Mouse (Mus musculus): Measurements from ENCODE around the gene Mrps6. TPM values are rescaled to one million over a fixed set of nuclear protein-coding genes. Genes with fewer than 3 reads are reported as not detected.

The Mrps6 gene
- polyA plus RNA-seq, 1 experiment from 2014 or later = 149 TPM

- Histone ChIP-seq H3K27ac (replicated peaks in 1 of 2; ENCODE audit: control insufficient read depth in 1 of 2, insufficient read depth in 1 of 2, low read depth in 2 of 2, low read length in 2 of 2) (no peak overlapping the region), H3K36me3 (ENCODE audit: control insufficient read depth, insufficient read depth, low read length) (peaks cover 15% of the 10 kb centered on the region), H3K4me2 (ENCODE audit: low read length) (no peak overlapping the region), H3K27me3 (ENCODE audit: control insufficient read depth, insufficient read depth, low read length) (no peaks in the 10 kb centered on the region), H3K9me3 (ENCODE audit: control insufficient read depth, low read length) (no peaks in the 10 kb centered on the region), H3K9ac (ENCODE audit: low read length) (no peak overlapping the region), H3K4me1 (ENCODE audit: control insufficient read depth in 2 of 2, insufficient read depth in 2 of 2, low read length in 2 of 2) (peaks cover 13 to 14% of the 10 kb centered on the region in 2 experiments; a peak in 3 of 4 replicates), H3K4me3 (ENCODE audit: control insufficient read depth in 1 of 2, insufficient read depth in 1 of 2, low read depth in 1 of 2, low read length in 2 of 2) (no peak overlapping the region)
- 89% methylated on average over 5 of the region's 5 CpGs for WGBS
- ATAC-seq (ENCODE audit: insufficient number of reproducible peaks, insufficient read depth, low FRiP score, low read depth) = no peak
Measured at GRCm38 (mm10) chr16:92107346-92107745, 49.3 kb downstream of the Mrps6 start.

DNA sequence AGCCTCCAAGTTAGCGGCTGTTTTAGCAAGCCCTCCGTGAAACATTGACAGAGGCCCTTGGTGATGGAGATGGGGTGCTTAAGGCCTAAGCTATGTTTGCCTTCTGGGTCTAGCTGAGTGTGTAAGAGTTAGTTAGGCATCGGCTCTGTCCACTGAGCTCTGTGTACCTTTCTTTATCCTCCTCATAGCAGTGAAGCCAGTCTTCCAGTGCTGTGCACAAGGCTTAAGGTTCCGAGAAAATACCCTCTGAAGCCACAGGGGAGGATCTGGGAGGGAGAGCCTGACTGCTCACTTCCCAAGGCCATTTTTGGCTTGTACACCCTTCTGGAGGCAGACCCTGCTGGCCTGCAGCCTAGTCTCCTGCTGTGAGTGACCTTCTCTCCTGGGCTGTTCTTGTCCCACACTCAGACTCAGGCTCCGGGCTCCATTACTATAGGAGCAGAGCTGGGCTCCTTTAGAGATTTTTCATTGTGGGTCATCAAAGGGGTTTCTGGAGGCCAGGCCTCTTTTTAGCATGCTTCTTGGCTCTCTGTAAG, 56.7 kb downstream of the Mrps6 start:
- Histone ChIP-seq H3K9ac (ENCODE audit: low read length) (no peak overlapping the region), H3K36me3 (ENCODE audit: control insufficient read depth, insufficient read depth, low read length) (peaks cover 24% of the 10 kb centered on the region), H3K4me1 (ENCODE audit: control insufficient read depth in 2 of 2, insufficient read depth in 2 of 2, low read length in 2 of 2) (peaks cover 12 to 24% of the 10 kb centered on the region in 2 experiments), H3K4me3 (ENCODE audit: control insufficient read depth in 1 of 2, insufficient read depth in 1 of 2, low read depth in 1 of 2, low read length in 2 of 2) (no peak overlapping the region), H3K4me2 (ENCODE audit: low read length) (no peak overlapping the region), H3K9me3 (ENCODE audit: control insufficient read depth, low read length) (no peaks in the 10 kb centered on the region), H3K27me3 (ENCODE audit: control insufficient read depth, insufficient read depth, low read length) (no peaks in the 10 kb centered on the region), H3K27ac (replicated peaks in 1 of 2; ENCODE audit: control insufficient read depth in 1 of 2, insufficient read depth in 1 of 2, low read depth in 2 of 2, low read length in 2 of 2) (peak overlapping the region in 1 of 2 experiments; percentile 22; a peak in 2 of 4 replicates)
- peak; percentile 48; the same call in 1 of the 2 replicates for ATAC-seq (ENCODE audit: insufficient number of reproducible peaks, insufficient read depth, low FRiP score, low read depth)
- WGBS = 68% methylated on average over 5 of the region's 5 CpGs

DNA sequence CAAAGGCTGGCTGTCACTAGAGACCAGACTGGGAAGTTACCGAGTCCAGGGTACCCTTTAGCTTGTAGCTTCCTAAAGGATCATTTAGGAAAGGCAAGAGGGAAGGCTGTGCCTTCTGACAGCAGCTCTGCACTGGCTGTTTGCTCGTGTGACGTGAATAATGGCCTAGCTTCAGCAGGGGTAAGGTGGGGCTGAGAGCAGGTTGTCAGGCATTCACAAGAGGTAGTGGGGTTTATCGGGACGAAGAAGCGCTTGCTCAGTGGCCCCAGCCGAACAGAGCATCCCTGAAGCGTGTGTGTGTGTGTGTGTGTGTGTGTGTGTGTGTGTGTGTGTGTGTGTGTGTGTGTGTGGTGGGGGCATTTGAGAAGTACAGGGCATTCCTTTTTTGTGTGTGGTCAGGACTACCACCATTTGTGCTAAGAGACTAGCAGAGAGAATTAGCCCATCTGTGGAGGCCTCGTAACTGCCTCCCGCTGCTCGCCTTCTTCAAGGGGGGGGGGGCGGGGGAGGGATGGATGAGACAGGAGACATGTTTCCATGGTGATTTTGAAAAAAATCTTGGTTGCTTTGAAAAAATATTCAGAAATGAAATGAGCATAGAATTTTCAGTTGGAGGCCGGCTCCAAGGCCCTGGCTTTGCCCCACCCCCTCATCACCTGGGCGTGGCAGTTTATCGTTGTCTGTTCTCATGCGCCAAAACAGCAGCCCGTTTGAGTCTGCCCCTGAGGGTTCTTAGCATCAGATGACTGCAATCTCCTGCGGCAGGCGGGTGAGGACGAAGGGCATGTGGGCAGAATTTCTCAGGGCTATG, 57.7 kb downstream of the Mrps6 start:
- WGBS = 48% methylated on average over 19 of the region's 20 CpGs
- H3K27me3 ChIP-seq (ENCODE audit: control insufficient read depth, insufficient read depth, low read length) = no peaks in the 10 kb centered on the region
- peaks cover 12 to 24% of the 10 kb centered on the region in 2 experiments for H3K4me1 ChIP-seq (ENCODE audit: control insufficient read depth in 2 of 2, insufficient read depth in 2 of 2, low read length in 2 of 2)
- H3K4me3 ChIP-seq (ENCODE audit: control insufficient read depth in 1 of 2, insufficient read depth in 1 of 2, low read depth in 1 of 2, low read length in 2 of 2) = no peak overlapping the region
- H3K36me3 ChIP-seq (ENCODE audit: control insufficient read depth, insufficient read depth, low read length) = peaks cover 24% of the 10 kb centered on the region
- H3K4me2 ChIP-seq (ENCODE audit: low read length) = peak overlapping the region; percentile 34
- no peak for ATAC-seq (ENCODE audit: insufficient number of reproducible peaks, insufficient read depth, low FRiP score, low read depth)
- H3K9ac ChIP-seq (ENCODE audit: low read length) = peak overlapping the region; percentile 23; the same call in 1 of the 2 replicates
- no peak overlapping the region for H3K27ac ChIP-seq (replicated peaks in 1 of 2; ENCODE audit: control insufficient read depth in 1 of 2, insufficient read depth in 1 of 2, low read depth in 2 of 2, low read length in 2 of 2)
- H3K9me3 ChIP-seq (ENCODE audit: control insufficient read depth, low read length) = no peaks in the 10 kb centered on the region

- ATAC-seq (ENCODE audit: insufficient number of reproducible peaks, insufficient read depth, low FRiP score, low read depth) = no peak
- Histone ChIP-seq H3K27ac (replicated peaks in 1 of 2; ENCODE audit: control insufficient read depth in 1 of 2, insufficient read depth in 1 of 2, low read depth in 2 of 2, low read length in 2 of 2) (no peak overlapping the region), H3K36me3 (ENCODE audit: control insufficient read depth, insufficient read depth, low read length) (0 out of 2 replicates have a peak, but pooled peaks cover 11% of the 10 kb centered on the region), H3K9me3 (ENCODE audit: control insufficient read depth, low read length) (no peaks in the 10 kb centered on the region), H3K4me3 (ENCODE audit: control insufficient read depth in 1 of 2, insufficient read depth in 1 of 2, low read depth in 1 of 2, low read length in 2 of 2) (no peak overlapping the region), H3K4me1 (ENCODE audit: control insufficient read depth in 2 of 2, insufficient read depth in 2 of 2, low read length in 2 of 2) (peaks cover 12 to 24% of the 10 kb centered on the region in 2 experiments), H3K9ac (ENCODE audit: low read length) (no peak overlapping the region), H3K4me2 (ENCODE audit: low read length) (no peak overlapping the region), H3K27me3 (ENCODE audit: control insufficient read depth, insufficient read depth, low read length) (no peaks in the 10 kb centered on the region)
- 65% methylated on average over 9 of the region's 9 CpGs for WGBS
Measured at GRCm38 (mm10) chr16:92117337-92118209, 59.5 kb downstream of the Mrps6 start.

DNA sequence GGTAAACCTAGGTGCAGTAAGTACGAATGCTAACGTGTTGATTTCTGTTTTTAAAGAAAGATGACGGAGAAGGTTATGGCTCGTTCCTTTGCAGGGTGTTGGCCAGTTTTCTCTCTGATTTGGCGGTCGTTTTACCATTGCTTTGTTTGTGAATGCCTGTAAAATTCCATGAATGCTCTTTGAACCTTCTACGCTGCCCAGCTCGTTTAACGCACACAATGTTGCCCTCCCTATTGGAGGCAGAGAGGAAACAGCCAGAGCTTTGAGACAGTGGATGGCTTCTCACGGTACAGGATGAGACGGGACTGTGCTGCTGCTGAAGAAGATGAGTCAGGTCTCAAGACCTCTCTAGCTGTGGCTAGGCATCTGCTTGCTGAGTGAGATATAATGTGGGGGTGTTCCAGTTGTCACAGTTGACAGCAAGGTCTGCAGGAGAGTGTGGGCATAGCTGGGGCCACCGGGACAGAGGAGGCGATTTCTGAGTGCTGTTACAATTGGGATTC, 61.0 kb downstream of the Mrps6 start:
- Histone ChIP-seq H3K27me3 (ENCODE audit: control insufficient read depth, insufficient read depth, low read length) (no peaks in the 10 kb centered on the region), H3K4me3 (ENCODE audit: control insufficient read depth in 1 of 2, insufficient read depth in 1 of 2, low read depth in 1 of 2, low read length in 2 of 2) (no peak overlapping the region), H3K4me1 (ENCODE audit: control insufficient read depth in 2 of 2, insufficient read depth in 2 of 2, low read length in 2 of 2) (peaks cover 12 to 24% of the 10 kb centered on the region in 2 experiments), H3K4me2 (ENCODE audit: low read length) (no peak overlapping the region), H3K27ac (replicated peaks in 1 of 2; ENCODE audit: control insufficient read depth in 1 of 2, insufficient read depth in 1 of 2, low read depth in 2 of 2, low read length in 2 of 2) (no peak overlapping the region), H3K36me3 (ENCODE audit: control insufficient read depth, insufficient read depth, low read length) (no peaks in the 10 kb centered on the region), H3K9me3 (ENCODE audit: control insufficient read depth, low read length) (no peaks in the 10 kb centered on the region), H3K9ac (ENCODE audit: low read length) (no peak overlapping the region)
- WGBS = 56% methylated on average over 13 of the region's 13 CpGs
- ATAC-seq (ENCODE audit: insufficient number of reproducible peaks, insufficient read depth, low FRiP score, low read depth) = no peak

DNA sequence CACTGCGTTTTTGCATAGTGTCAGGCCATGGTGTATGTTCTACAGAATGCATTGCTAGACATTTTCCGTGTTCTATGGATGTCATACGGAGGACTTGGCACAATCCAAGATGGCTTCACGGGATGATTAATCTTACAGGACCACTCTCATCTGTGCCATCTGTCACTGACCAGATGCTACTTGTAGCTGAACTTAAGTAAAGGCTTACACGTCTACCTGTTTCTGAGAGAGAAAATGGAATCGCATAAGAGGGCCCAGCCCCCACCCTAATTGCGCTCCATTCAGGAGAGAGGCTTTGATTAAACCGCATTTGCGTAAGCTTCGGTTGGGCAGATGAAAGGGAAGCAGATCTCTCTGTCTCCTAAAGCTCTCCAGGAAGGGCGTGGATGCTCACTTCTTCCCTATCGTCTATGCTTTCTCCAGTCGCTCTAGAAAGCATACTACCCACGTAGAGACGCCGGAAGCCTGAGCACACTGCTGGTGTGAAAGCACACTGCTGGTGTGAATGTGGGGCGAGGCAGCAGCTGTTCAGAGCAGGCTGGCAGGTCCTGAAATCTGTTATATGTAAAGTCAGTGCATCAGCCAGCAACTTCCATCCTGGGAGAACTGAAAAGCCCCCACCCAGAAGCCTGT, 62.9 kb downstream of the Mrps6 start:
- Histone ChIP-seq H3K27ac (replicated peaks in 1 of 2; ENCODE audit: control insufficient read depth in 1 of 2, insufficient read depth in 1 of 2, low read depth in 2 of 2, low read length in 2 of 2) (no peak overlapping the region), H3K9ac (ENCODE audit: low read length) (no peak overlapping the region), H3K4me3 (ENCODE audit: control insufficient read depth in 1 of 2, insufficient read depth in 1 of 2, low read depth in 1 of 2, low read length in 2 of 2) (no peak overlapping the region), H3K9me3 (ENCODE audit: control insufficient read depth, low read length) (peaks cover 9% of the 10 kb centered on the region), H3K36me3 (ENCODE audit: control insufficient read depth, insufficient read depth, low read length) (no peaks in the 10 kb centered on the region), H3K4me2 (ENCODE audit: low read length) (no peak overlapping the region), H3K4me1 (ENCODE audit: control insufficient read depth in 2 of 2, insufficient read depth in 2 of 2, low read length in 2 of 2) (peaks cover 6 to 11% of the 10 kb centered on the region in 2 experiments; a peak in 3 of 4 replicates), H3K27me3 (ENCODE audit: control insufficient read depth, insufficient read depth, low read length) (no peaks in the 10 kb centered on the region)
- ATAC-seq (ENCODE audit: insufficient number of reproducible peaks, insufficient read depth, low FRiP score, low read depth) = no peak
- WGBS = 78% methylated on average over 17 of the region's 17 CpGs

GRCm38 (mm10) chr16:92127226-92127625, 69.2 kb downstream of the Mrps6 start:
- no peak for ATAC-seq (ENCODE audit: insufficient number of reproducible peaks, insufficient read depth, low FRiP score, low read depth)
- Histone ChIP-seq H3K27ac (replicated peaks in 1 of 2; ENCODE audit: control insufficient read depth in 1 of 2, insufficient read depth in 1 of 2, low read depth in 2 of 2, low read length in 2 of 2) (no peak overlapping the region), H3K36me3 (ENCODE audit: control insufficient read depth, insufficient read depth, low read length) (no peaks in the 10 kb centered on the region), H3K9me3 (ENCODE audit: control insufficient read depth, low read length) (peaks cover 9% of the 10 kb centered on the region), H3K4me3 (ENCODE audit: control insufficient read depth in 1 of 2, insufficient read depth in 1 of 2, low read depth in 1 of 2, low read length in 2 of 2) (no peak overlapping the region), H3K27me3 (ENCODE audit: control insufficient read depth, insufficient read depth, low read length) (no peaks in the 10 kb centered on the region), H3K4me1 (ENCODE audit: control insufficient read depth in 2 of 2, insufficient read depth in 2 of 2, low read length in 2 of 2) (no peaks in the 10 kb centered on the region), H3K4me2 (ENCODE audit: low read length) (no peak overlapping the region), H3K9ac (ENCODE audit: low read length) (no peak overlapping the region)
- WGBS = 45% methylated on average over 4 of the region's 4 CpGs

All from heart, embryonic 14.5 days (tissue).